Mouse (Mus musculus): ENCODE results near the gene Crtc1.

The Crtc1 gene

DNA sequence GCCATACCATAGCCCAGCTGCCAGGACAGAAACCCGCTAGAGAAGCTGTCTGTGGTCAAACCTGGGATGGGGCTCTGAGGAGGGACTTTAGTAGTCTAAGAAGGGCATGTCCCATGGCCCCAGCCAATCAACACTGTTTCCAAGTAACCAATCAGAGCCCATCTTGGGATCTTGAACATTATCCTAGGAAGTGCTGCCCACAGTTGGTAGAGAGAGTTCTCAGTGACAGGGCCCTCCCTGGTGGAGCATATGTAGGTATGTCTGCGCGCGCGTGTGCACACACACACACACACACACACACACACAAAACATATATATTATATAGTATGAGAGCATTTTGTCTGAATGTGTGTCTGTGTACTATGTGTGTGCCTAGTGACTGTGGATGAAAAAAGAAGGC, 46.3 kb downstream of the Crtc1 start:
- no peak for DNase-seq (ENCODE audit: low read depth, low spot score)

DNA sequence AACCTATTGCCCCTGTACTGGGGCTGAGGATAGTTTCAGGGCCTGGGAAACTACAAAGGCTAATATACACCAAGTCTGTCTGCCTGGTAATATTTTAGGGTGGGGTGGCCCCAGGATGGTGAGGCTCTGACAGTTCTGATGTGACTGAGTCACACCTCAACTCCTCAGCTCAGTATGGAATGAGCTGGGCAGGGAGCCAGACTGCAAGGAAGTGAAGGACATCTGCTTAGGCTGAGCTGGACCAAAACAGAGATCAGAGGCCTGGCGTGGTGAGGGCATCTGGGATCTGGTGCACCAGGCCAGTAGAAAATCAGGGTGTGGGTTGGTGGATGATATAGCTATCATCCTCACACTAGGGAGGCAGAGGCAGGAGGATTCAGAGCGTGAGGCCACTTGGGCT, 49.7 kb downstream of the Crtc1 start:
- no peak for DNase-seq (ENCODE audit: low read depth, low spot score)

DNA sequence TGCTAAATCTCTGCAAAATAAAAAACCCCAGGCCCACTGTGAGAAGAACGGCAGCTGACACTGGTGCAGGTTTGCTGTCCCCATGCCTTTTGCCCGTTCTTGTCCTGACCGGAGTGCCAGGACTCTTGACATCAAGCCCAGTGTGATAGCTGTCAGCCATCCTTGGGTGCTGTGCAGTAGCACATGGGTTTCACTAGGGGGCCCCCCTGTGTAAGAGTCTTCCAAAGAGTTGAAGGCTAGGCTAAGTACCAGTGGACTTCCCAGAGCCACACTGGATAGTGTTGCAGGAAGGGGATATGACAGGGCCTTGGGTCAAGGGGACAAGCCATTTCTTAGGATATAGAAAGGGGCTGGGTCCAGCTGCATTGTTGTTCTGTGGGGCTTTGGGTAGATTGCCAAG, 56.1 kb downstream of the Crtc1 start:
- peak; percentile 60 for DNase-seq (ENCODE audit: low read depth, low spot score)

DNA sequence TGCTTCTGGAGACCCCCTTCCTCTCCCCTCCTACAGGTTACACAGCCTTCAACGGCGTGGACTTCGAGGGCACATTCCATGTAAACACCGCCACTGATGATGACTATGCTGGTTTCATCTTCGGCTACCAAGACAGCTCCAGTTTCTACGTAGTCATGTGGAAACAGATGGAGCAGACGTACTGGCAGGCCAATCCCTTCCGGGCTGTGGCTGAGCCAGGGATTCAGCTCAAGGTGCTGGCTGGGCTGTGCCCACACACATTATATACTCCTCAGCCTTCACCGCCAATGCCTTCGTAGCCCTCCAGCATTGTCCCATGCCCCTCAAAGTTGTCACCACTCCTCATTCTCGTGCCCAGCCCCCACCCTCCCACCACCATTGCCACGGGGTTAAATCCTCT, 59.3 kb downstream of the Crtc1 start:
- DNase-seq (ENCODE audit: low read depth, low spot score), result no peak

DNA sequence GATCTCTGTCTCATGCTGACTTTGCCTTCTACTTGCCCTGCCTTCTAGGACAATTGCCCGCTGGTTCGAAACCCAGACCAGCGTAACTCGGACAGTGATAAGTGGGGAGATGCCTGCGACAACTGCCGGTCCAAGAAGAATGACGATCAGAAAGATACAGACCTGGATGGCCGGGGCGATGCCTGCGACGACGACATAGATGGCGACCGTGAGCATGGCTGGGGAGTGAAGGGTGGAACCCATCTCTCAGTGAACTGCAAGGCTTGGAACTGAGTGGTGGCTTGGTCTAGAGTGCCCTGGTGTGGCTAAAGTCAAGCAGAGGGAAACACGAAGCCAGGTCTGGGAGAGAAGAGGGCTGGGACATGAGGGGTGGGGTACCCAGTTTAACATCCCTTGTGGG, 62.3 kb downstream of the Crtc1 start:
- no peak for DNase-seq (ENCODE audit: low read depth, low spot score)

DNA sequence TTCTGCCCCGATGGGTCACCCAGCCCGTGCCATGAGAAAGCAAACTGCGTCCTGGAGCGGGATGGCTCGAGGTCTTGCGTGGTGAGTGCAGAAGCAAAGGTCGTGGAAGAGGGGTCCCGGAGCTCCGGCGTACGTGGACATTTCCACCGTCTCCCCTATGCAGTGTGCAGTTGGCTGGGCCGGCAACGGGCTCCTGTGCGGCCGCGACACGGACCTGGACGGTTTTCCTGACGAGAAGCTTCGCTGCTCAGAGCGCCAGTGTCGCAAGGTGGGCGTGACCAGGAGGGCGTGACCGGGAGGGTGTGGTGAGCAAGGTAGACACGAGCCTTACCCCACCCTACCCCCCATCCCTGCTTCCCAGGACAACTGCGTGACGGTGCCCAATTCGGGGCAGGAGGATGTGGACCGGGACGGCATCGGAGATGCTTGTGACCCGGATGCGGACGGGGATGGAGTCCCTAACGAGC, 63.1 kb downstream of the Crtc1 start:
- peak; percentile 50 for DNase-seq (ENCODE audit: low read depth, low spot score)

DNA sequence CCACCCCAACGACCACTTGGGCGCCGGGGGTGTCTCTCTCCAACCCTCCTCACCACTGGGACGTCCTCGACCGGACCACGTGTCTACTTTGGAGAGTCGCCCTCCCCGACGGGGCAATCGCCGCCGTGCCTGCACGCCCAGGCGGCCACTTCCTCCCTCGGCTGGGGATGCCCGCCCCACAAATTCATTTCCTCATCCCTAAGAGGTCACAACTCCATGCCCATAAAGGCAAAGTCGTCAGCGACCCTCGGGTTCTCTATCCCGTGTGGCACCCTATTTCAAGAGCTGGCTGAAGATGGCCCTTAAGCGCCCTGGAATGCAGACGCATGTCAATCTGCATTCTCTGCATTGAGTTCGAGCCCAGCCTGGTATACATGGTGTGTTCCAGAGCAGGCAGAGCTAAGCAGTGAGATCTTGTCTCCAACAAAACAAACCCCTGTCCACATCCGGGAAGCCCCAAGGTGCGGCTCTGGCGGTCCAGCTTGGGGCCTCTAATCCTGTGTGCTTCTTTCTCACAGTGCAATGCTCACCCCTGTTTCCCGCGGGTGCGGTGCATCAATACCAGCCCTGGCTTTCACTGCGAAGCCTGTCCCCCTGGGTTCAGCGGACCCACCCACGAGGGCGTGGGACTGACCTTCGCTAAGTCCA, 64.0 kb downstream of the Crtc1 start:
- DNase-seq (ENCODE audit: low read depth, low spot score), result peak; percentile 59

DNA sequence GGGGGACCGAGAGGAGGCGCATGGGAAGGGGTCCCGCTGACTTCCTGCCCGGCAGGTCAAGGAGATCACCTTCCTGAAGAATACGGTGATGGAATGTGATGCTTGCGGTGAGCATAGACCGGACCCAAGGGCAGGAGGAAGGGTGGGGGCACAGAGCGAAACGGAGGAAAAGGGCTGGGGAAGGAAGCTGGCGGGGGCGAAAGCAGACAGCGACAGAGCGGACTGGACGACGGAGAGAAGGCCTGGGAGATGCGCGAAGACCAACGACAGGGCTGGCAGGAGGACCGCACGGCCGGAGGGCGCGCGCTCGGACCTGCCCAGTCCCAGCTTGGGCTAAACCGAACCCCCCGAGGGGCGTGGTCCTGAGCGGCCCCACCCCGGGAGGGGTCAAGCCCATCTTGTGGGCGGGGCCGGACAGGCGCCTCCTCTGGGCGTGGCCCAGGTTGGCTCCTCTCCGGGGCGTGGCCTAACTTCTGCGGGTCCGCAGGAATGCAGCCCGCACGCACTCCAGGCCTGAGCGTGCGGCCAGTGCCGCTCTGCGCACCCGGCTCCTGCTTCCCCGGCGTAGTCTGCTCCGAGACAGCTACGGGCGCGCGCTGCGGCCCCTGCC, 65.0 kb downstream of the Crtc1 start:
- peak; percentile 69 for DNase-seq (ENCODE audit: low read depth, low spot score)

DNA sequence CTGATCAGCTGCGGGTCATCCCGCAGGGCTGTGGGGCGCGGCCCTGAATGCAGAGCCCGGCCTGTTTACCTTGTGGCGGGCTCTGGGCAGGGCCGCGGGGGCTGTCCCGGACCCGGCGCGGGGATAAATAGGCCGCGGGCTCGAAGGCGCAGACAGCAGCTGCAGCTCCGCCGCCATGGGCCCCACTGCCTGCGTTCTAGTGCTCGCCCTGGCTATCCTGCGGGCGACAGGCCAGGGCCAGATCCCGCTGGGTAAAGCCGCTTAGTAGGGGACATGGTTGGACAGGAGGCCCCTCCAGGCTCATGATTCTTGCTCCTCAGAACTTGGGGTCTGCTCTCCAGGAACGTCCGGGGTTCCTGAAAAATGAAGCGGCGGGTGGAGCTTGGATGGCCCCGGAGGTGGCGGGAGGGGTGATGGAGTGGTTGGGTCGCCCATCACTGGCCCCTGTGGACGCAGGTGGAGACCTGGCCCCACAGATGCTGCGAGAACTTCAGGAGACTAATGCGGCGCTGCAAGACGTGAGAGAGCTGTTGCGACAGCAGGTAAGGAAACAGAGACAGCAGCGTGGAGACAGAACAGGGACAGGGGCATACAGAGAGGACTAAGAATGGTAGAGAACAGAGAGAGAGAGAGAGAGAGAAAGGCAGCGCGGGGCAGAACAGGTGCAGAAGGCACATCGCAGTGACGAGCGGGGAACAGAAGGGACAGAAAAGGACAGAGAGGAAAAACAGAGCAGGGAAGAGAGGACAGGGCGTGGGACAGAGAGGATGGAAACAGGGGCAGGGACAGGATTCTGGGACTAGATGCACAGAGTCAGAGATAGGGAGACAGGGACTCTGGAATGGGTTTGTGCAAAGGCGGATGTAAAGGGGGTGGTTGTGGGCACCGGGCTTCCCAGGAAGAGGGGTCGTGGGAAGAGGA, 65.7 kb downstream of the Crtc1 start, which contains the start of gene Comp:
Gene Comp, plus strand, starts transcription at position 162 of the 921 bp plus-strand sequence.
- DNase-seq (ENCODE audit: low read depth, low spot score), result no peak

DNA sequence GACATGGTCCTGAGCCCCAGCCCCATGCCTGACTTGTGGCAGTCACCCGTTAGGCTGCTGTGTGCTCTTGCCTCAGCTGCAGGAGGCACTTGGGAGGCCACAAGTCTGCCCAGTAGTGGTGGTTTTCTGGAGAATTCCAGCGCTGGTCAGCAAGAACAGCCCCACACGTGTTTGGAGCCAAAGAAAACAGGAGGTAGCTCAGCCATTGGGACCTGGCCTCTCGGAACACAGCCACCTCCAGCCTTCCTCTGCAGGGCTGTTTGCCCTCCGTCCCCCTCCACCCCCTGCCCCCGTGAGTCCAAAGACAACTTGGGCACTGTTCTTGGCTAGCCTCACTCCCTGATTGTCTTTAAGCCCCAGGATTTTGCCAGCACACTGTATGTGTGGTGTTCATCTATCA, 67.4 kb downstream of the Crtc1 start:
- DNase-seq (ENCODE audit: low read depth, low spot score), result no peak

DNA sequence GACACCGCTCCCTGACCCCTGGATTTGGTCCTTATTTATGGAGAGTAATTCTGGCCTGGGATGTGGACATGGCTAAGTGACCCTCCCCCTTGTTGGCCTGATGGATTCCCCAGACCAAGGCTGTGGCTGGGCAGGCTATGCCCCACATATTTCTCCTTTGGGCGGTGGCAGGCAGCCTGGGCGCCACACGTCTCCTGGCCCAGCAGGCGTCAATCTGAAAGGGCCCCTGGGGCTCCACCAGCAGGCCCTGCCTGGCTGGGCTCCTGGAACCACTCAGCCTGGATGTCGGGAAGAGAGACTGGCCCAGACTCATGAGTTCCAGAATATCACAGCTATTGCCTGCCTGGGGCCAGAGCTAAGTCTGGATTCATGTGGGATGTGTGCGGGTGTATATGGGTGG, 68.9 kb downstream of the Crtc1 start:
- DNase-seq (ENCODE audit: low read depth, low spot score), result no peak

DNA sequence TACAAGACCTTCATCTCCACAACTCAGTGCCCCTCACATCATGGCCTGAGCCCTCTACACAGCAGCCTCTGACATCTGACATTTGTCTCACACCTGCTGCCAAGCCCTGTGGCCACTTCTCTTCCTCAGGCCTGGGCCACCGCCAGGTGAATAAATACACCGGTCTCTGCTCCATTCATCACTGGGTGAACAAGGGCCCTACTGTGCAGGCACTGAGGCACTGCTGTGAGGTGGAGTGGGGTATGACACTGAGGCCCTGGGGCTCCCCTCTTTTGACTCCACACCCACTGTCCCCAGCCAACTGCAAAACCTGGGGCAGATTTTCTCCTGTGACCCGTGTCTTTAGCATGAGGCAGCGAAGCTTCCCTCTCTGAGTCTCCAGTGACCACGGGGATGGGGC, 72.8 kb downstream of the Crtc1 start:
- DNase-seq (ENCODE audit: low read depth, low spot score), result no peak

DNA sequence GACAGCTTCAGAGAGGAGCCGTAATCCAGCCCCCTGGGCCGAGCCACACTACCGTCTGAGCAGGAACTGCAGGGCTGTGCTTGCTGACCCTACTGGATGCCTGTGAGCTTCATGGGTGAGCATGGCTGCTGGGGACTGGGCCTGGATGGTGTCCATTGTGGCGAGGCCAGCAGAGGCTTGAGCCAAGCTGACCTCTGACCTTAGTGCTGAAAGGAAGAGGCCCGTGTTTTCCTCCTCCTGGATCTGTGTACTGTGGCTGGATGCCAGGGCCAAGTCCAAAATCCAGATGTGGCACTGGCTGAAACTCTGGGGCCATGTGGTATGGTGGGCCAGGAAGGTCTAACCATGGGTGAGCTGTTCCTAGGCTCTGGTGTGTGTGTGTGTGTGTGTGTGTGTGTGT, 75.3 kb downstream of the Crtc1 start:
- DNase-seq (ENCODE audit: low read depth, low spot score), result no peak

DNA sequence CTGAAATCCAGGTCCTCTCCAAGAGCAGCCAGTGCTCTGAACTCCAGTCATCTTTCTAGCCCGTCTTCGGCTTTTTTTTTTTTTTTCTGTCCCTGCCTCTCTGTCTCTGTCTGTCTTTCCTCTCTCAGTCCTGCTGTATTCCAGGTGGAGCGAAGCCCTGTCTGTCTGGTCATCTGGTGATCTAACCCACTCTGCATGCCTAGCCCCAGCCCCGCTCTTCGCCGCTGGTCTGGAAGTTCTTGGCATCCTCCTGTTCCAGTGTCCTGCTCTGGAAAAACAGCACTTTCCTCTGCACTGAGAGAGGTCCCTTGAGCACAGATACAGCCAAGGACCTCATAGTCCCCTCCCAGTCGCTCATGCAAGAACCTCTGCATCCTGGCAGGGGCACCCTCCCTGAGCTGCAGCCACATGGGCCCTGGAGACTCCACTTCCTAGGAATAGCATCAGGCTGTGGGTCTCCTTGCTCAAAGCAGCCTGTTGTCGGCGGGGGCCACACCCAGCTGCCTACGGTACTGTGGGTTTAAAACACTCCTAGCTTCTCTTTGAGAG, 77.8 kb downstream of the Crtc1 start:
- DNase-seq (ENCODE audit: low read depth, low spot score), result no peak

DNA sequence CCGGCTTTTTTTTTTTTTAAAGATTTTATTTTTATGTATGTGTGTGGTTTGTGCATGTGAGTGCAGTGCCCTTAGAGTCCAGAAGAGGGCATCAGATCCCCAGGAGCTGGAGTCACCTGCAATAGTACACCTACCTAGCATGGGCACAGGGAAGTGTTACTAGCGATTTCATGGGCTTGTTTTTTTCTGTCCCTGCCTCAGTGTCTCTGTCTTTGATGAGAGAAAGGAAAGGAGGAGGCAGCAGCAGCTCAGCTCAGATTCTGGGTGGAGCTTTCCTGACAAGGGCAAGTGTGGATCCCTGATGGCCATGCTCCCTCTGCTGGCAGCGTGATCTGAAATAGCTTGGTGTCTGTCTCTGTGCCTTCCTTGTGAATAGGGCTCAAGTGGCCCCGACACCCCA, 78.6 kb downstream of the Crtc1 start:
- no peak for DNase-seq (ENCODE audit: low read depth, low spot score)

DNA sequence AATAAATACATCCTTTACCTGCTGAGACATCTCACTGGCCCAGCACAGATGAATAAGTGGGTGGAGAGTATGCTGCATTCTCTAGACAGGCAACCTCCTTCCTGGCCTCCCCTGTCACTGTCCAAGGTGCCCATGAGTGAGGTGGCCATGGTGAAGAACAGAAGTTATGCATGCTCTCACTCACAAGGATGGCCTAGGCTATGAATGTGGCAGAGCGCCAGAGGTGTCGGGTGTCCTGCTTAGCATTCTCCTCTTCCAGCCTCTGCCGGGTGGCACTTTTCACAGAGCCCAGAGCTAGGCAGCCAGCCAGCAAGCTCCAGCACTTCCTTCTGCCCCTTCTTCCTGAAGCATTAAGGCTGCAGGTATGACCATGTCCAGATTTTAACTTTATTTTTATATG, 80.0 kb downstream of the Crtc1 start:
- DNase-seq (ENCODE audit: low read depth, low spot score), result no peak

DNA sequence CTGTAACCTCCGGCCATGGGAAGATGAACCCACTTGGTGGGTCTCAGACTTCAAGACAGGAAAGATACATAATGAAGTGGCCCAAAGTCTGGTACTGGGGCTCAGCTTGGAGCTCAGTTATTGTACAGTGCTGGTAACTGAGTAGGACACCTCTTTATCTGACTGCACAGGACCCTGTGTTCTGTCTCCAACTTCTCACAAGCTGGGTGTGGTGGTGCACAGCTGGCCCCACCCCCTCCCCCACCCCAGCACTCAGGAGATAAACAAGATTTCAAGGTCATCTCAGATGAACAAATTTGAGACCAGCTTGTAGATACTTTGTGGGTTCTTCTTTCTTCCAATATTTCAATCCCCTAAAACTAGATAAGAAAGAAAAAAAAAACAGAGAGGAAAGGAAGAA, 83.3 kb downstream of the Crtc1 start:
- no peak for DNase-seq (ENCODE audit: low read depth, low spot score)

DNA sequence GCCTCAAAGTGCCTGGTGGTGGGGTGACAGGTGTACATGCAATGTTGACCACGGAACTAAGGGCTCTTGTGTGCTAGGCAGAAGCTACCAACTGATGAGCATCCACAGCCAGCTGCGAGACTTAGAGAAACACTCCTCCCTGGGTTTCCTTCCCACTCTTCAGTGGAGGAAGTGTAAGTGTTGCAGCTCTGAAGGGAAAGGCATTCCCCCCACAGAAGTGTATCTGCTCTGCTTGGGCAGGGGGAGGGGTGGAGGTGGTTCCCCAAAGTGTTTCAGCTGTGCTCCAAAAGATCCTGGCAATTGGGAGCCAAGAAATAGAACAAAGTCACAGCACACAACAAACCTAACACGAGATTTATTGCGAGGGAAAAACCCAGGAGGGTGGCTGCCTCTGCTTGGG, 85.4 kb downstream of the Crtc1 start:
- no peak for DNase-seq (ENCODE audit: low read depth, low spot score)

DNA sequence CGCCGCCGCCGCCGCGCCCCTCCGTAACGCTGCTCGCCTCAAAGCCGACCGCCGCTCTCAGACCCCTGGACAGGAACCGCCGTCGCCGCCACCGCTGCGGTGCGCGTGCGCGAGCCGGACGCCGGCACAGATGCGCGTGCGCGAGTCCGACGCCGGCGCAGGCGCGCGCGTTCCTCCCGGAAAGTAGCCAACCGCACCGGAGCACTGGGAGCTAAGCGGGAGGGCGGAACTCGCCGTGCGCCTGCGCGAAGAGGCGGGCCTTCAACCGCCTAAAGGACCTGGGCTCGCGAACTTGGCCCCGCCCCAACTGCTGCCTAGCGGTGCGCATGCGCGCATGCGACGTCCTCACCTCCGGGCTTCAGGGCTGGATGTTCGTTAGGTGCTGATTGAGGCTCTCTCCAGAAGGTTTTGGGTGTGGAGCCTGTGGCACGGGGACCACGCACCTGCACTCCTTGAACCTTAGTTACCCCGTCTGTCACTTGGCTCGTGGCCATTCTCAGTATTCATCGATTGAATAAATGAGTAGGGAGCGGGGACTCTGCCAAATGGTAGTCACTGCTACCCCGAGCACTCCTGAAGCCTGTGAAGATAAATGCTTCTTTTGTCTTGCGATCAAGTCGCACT, 86.1 kb downstream of the Crtc1 start, which contains the start of gene Upf1:
Gene Upf1, minus strand, starts transcription at position 85 of the 624 bp plus-strand sequence.
- peak; percentile 99 for DNase-seq (ENCODE audit: low read depth, low spot score)

DNA sequence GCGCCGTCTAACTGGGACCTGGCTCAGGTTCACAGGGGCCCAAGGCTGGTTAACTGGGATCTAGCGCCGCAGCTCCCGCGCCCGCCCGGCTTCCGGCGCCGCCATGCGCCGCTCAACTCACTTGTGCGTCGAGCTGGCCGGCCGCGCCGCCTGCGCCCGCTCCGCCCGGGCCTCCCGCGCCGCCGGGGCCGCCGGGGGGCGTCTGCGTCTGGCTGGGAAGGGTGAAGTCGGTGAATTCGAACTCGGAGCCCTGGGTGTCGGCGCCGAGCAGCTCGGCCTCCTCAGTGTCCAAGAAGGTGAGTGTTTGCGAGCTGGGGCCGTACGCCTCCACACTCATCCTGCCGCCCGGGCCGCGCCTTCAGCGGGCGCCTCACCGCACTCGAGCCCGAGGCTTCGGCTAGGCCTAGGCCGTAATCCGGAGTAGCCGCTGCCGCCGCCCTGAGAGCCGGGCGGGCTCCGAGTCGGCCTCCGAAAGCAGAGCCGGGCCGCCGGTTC, 86.7 kb downstream of the Crtc1 start:
- peak; percentile 68 for DNase-seq (ENCODE audit: low read depth, low spot score)

DNA sequence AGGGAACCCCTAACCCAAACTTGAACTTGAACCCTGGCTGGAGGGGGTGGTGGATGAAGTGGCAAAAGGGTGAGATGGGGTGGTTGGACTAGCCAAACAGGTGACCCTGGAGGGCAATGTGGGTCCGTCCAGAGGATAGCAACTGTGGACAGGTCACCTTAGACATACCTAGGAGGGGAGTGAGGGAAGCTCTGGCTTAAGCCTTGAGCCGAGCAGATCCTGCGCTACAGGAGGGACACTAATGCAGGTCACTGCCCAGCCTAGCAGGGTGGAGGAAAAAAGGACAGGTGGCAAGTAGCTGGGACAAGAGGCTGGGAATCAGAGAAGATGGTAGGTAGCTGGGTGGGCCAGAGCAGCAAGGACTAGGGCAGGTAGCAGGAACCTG, 87.4 kb downstream of the Crtc1 start:
- DNase-seq (ENCODE audit: low read depth, low spot score), result no peak
